Mouse (Mus musculus) forebrain, postnatal 0 days (tissue): ENCODE results near the gene Nudt16l1. TPM values are rescaled to one million over a fixed set of nuclear protein-coding genes. Genes with fewer than 3 reads are reported as not detected.

Experiments used
- ATAC-seq: fragments of 200-750 bp; cut with Nextera tagmentation; 2 replicates; pipeline ENCODE4 v1.8.0; 2017; ENCODE audit warnings: mild to moderate bottlenecking, moderate library complexity
- DNase-seq: peaks from one replicate; pipeline ENCODE4 v3.0.0-alpha.2; 2015
- H3K27ac ChIP-seq: fragments of 300-500 bp; sonication (generic); 2 replicates; pipeline ENCODE4 v1.5.1; 2014; ENCODE audit warnings: low read depth, mild to moderate bottlenecking, antibody characterized with exemption, low read length, moderate library complexity, mixed read lengths
- H3K27me3 ChIP-seq: fragments of 300-500 bp; sonication (generic); 2 replicates; pipeline ENCODE4 v1.6.1; 2014; ENCODE audit warnings: mild to moderate bottlenecking, low read length, mixed read lengths; ENCODE audit not compliant: insufficient read depth
- H3K36me3 ChIP-seq: fragments of 300-500 bp; sonication (generic); 2 replicates; pipeline ENCODE4 v1.6.1; 2014; ENCODE audit warnings: mild to moderate bottlenecking, moderate library complexity; ENCODE audit not compliant: insufficient read depth
- H3K4me1 ChIP-seq: fragments of 300-500 bp; sonication (generic); 2 replicates; pipeline ENCODE4 v1.6.1; 2014; ENCODE audit warnings: antibody characterized with exemption; ENCODE audit not compliant: insufficient read depth
- H3K4me2 ChIP-seq: fragments of 300-500 bp; sonication (generic); 2 replicates; pipeline ENCODE4 v1.6.1; 2014; ENCODE audit warnings: low read depth, mild to moderate bottlenecking, moderate library complexity
- H3K4me3 ChIP-seq: fragments of 300-500 bp; sonication (generic); 2 replicates; pipeline ENCODE4 v1.5.1; 2014; ENCODE audit warnings: low read depth, low read length, mixed read lengths
- H3K9ac ChIP-seq: fragments of 300-500 bp; sonication (generic); 2 replicates; pipeline ENCODE4 v1.6.1; 2014; ENCODE audit warnings: mild to moderate bottlenecking
- H3K9me3 ChIP-seq: fragments of 300-500 bp; sonication (generic); 2 replicates; pipeline ENCODE4 v1.6.1; 2016; ENCODE audit warnings: low read length
- CTCF ChIP-seq: sonication (generic); IDR thresholded peaks from 2 replicates; pipeline ENCODE4 v1.5.1; 2016; ENCODE audit warnings: antibody characterized with exemption, control low read depth, low read depth
- WGBS: fragments of 180-500 bp; shearing (Covaris S2); extraction: QIAGEN DNeasy Blood & Tissue Kit; methylation state at CpG from one replicate; pipeline ENCODE4 v1.1.7; 2014; 5-methylcytosine and 5-hydroxymethylcytosine counted together
- polyA plus RNA-seq: library from polyadenylated mRNA; unstranded; fragments of >200 nt; fragmentation: Nextera tagmentation; extraction: Ambion mirVana; gene quantifications from 2 replicates; pipeline ENCODE4 v1.2.1, GENCODE M21; 2015
- total RNA-seq: library from RNA; depleted of rRNA; stranded (reverse); fragments of >200 nt; gene quantifications from 2 replicates; pipeline ENCODE4 v1.2.3, GENCODE M21; 2014

Nudt16l1 gene
- total and polyA plus RNA-seq, 2 experiments from 2014 or later: 36.6 to 133 TPM

GRCm38 (mm10) chr16:4940311-4940850 is 1.8 kb downstream of the Nudt16l1 start:
- H3K4me2 ChIP-seq: 0 out of 2 replicates have a peak overlapping the region, but pooled peaks have one; percentile 95
- ATAC-seq (no peak), DNase-seq (no peak)
- no peak overlapping the region for H3K4me3 ChIP-seq
- H3K4me1 ChIP-seq: peaks cover 8% of the 10 kb centered on the region; the same call in 1 of the 2 replicates
- no peak overlapping the region for H3K27ac ChIP-seq
- H3K27me3 ChIP-seq: no peaks in the 10 kb centered on the region
- H3K36me3 ChIP-seq: peaks cover 67% of the 10 kb centered on the region
- H3K9ac ChIP-seq: no peak overlapping the region
- TF ChIP-seq CTCF: no peak
- 93% methylated on average over 10 of the region's 10 CpGs for WGBS
- no peaks in the 10 kb centered on the region for H3K9me3 ChIP-seq

- peaks cover 8% of the 10 kb centered on the region; the same call in 1 of the 2 replicates for H3K4me1 ChIP-seq
- H3K4me3 ChIP-seq: no peak overlapping the region
- H3K36me3 ChIP-seq: peaks cover 65% of the 10 kb centered on the region
- no peak overlapping the region for H3K27ac ChIP-seq
- TF ChIP-seq CTCF: no peak
- no peaks in the 10 kb centered on the region for H3K27me3 ChIP-seq
- H3K4me2 ChIP-seq: no peak overlapping the region
- no peaks in the 10 kb centered on the region for H3K9me3 ChIP-seq
- no peak for DNase-seq
- H3K9ac ChIP-seq: no peak overlapping the region
- no peak for ATAC-seq
Observed at GRCm38 (mm10) chr16:4941016-4941415, 2.5 kb downstream of the Nudt16l1 start.

GRCm38 (mm10) chr16:4942868-4943267 is 4.3 kb downstream of the Nudt16l1 start:
- H3K36me3 ChIP-seq: peaks cover 64% of the 10 kb centered on the region
- no peak overlapping the region for H3K4me2 ChIP-seq

GRCm38 (mm10) chr16:4943431-4943830 is 4.9 kb downstream of the Nudt16l1 start:
- Histone ChIP-seq H3K36me3 (peaks cover 68% of the 10 kb centered on the region), H3K9me3 (no peaks in the 10 kb centered on the region), H3K4me3 (no peak overlapping the region), H3K4me2 (no peak overlapping the region), H3K9ac (no peak overlapping the region), H3K4me1 (peaks cover 8% of the 10 kb centered on the region; the same call in 1 of the 2 replicates), H3K27ac (no peak overlapping the region), H3K27me3 (no peaks in the 10 kb centered on the region)
- 94% methylated on average over 3 of the region's 3 CpGs for WGBS
- no peak for TF ChIP-seq CTCF
- no peak for DNase-seq
- ATAC-seq: no peak

More at GRCm38 (mm10) chr16:4942868-4943267, 4.3 kb downstream of the Nudt16l1 start:
- Histone ChIP-seq H3K27me3 (no peaks in the 10 kb centered on the region), H3K4me1 (peaks cover 8% of the 10 kb centered on the region; the same call in 1 of the 2 replicates), H3K9me3 (no peaks in the 10 kb centered on the region), H3K4me3 (no peak overlapping the region), H3K9ac (no peak overlapping the region), H3K27ac (no peak overlapping the region)
- WGBS: 93% methylated on average over 8 of the region's 8 CpGs
- no peak for ATAC-seq
- no peak for TF ChIP-seq CTCF
- DNase-seq: no peak

- Histone ChIP-seq H3K4me2 (no peak overlapping the region), H3K9me3 (no peaks in the 10 kb centered on the region), H3K4me3 (no peak overlapping the region), H3K27me3 (no peaks in the 10 kb centered on the region), H3K4me1 (no peaks in the 10 kb centered on the region), H3K27ac (no peak overlapping the region), H3K36me3 (peaks cover 74% of the 10 kb centered on the region), H3K9ac (no peak overlapping the region)
- DNase-seq (no peak), ATAC-seq (no peak)
- no peak for TF ChIP-seq CTCF
- 80% methylated on average over 4 of the region's 4 CpGs for WGBS
Observed at GRCm38 (mm10) chr16:4945415-4945814, 6.9 kb downstream of the Nudt16l1 start.

- 91% methylated on average over 3 of the region's 3 CpGs for WGBS
- no peak for TF ChIP-seq CTCF
- no peak overlapping the region for H3K4me3 ChIP-seq
- no peak overlapping the region for H3K9ac ChIP-seq
- no peak for ATAC-seq
- H3K27me3 ChIP-seq: no peaks in the 10 kb centered on the region
- H3K4me2 ChIP-seq: no peak overlapping the region
- H3K36me3 ChIP-seq: peaks cover 74% of the 10 kb centered on the region
- no peaks in the 10 kb centered on the region for H3K9me3 ChIP-seq
- no peaks in the 10 kb centered on the region for H3K4me1 ChIP-seq
- no peak for DNase-seq
- H3K27ac ChIP-seq: no peak overlapping the region
Observed at GRCm38 (mm10) chr16:4946155-4946554, 7.6 kb downstream of the Nudt16l1 start.

- Histone ChIP-seq H3K36me3 (peaks cover 72% of the 10 kb centered on the region), H3K4me2 (no peak overlapping the region), H3K27me3 (no peaks in the 10 kb centered on the region), H3K27ac (no peak overlapping the region), H3K4me3 (no peak overlapping the region), H3K4me1 (no peaks in the 10 kb centered on the region), H3K9me3 (no peaks in the 10 kb centered on the region), H3K9ac (no peak overlapping the region)
- DNase-seq (no peak), ATAC-seq (no peak)
- TF ChIP-seq CTCF: no peak
- WGBS: 78% methylated on average over 4 of the region's 4 CpGs
Observed at GRCm38 (mm10) chr16:4947378-4947777, 8.8 kb downstream of the Nudt16l1 start.
